Mouse (Mus musculus) thymus, adult 2 months (tissue): ENCODE data around the gene Sec14l5.

Experiments
- CTCF ChIP-seq: fragments of 200-500 bp; IDR thresholded peaks from 2 replicates; pipeline ENCODE4 v1.5.1; 2012; ENCODE audit warnings: mild to moderate bottlenecking, control low read depth, low read length, moderate library complexity, borderline replicate concordance; ENCODE audit not compliant: control insufficient read depth, poor library complexity, insufficient read depth; ENCODE audit errors: extremely low read depth
- POLR2A ChIP-seq: fragments of 200-500 bp; IDR thresholded peaks from 2 replicates; pipeline ENCODE4 v1.6.1; 2012; ENCODE audit warnings: mild to moderate bottlenecking, low read length, control low read depth, moderate library complexity; ENCODE audit not compliant: control insufficient read depth, poor library complexity, insufficient read depth; ENCODE audit errors: extremely low read depth

DNA sequence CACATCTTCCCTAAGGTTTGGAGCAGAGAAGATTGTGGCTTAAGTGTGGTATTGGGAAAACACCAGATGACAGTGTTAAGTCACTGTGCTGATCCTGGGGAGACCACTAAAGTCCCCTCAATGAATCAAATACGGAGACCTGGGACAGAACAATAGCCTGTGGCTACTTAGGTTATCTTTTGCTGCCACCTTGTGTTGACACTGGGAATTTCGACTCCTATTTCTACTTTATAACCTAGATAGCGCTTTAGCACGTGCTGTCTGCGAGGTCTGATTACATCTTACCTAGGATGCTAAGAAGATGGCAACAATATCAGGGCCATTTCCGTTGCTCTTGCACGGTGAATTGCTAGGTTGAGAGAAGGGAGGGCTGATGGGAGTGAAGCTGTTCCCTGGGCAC is 1.3 kb upstream of the Sec14l5 start:
- TF ChIP-seq CTCF (no peak), POLR2A (no peak)
